Mouse (Mus musculus): ENCODE results near the gene Btbd9.

GRCm38 (mm10) chr17:30383649-30384048, 192.6 kb downstream of the Btbd9 start:
- TF ChIP-seq CTCF (IDR thresholded peaks at IDR 0.05; ENCODE audit: low read depth, low read length) (no peak), POLR2A (IDR thresholded peaks at IDR 0.05; ENCODE audit: insufficient read depth, low read length) (no peak)
